Mouse (Mus musculus): ENCODE measurements around the gene Tsen54.

Gene Tsen54

DNA sequence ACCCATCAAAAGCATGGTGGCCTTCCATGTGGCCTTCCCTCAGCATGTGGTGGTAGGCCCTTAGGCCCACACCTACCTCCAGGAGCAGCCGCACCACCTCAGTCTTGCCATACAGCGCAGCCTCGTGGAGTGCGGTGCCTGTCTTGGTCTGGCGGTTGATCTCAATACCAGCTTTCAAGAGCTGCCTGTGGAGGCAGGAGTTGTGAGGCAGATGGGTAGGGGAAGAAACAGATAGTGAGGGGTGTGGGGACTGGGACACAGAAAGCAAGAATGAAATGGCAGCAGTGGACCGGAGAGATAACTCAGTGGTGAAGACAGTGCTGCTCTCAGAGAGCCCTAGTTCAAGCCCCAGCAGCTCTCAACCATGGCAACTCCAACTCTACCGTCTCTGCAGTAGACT is 9.5 kb upstream of the Tsen54 start:
- DNase-seq, result no peak

DNA sequence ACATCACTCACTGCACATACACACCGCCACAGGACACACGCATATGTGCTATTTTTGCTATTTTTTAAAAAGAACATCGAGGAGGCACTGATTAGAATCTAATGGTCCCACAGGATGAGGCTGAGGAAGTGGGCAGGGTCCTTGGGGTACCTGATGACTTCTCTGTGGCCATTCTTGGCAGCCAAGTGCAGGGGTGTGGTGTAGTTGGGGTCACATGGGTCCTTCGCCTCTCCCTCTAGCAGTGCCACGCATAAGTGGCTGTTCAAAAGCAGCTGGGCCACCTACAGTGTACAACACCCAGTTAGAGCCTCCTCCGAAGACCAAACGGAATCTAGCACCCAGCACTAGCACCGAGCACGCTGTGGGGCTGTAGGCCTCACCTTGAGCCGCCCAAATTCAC is 8.4 kb upstream of the Tsen54 start:
- no peak for DNase-seq

DNA sequence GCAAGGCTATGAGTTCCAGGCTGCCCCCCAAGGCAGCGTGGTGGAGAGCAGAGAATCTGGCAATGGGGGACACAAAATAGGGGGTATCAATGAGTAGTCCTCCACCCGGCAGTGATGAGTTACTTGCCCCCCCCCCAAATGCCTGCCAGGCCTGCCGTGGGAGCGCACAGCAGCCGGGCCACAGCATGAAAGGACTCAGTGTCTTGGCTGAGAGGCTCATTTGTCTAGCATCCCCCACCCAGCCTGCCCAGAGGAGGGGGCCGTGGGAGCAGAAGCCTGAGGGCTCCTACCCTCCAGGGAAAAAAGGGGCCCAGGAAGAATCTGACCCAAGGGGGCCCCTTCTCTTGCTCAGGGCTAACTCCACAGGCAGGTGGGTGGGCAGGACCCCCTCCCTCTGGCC is 7.2 kb upstream of the Tsen54 start:
- no peak for DNase-seq

DNA sequence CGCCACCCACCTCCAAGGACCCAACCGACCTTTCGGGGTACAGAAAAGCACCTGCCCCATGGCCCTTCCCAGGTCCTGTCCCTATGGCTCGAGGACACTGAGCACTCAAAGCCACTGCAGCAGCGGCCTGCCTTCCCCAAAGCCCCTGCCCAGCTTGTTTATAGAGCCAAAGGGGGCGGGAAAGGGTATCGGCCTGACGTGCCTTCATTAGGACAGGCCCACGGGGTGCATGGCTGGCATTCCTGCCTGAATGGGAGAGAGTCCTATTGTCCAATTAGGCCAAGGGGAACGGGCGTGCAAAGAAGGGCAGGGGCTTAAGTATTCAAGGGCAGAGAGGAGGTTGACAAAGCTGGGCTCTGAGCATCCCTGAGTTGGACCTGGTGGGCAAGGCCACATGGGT is 6.6 kb upstream of the Tsen54 start:
- DNase-seq, result no peak

DNA sequence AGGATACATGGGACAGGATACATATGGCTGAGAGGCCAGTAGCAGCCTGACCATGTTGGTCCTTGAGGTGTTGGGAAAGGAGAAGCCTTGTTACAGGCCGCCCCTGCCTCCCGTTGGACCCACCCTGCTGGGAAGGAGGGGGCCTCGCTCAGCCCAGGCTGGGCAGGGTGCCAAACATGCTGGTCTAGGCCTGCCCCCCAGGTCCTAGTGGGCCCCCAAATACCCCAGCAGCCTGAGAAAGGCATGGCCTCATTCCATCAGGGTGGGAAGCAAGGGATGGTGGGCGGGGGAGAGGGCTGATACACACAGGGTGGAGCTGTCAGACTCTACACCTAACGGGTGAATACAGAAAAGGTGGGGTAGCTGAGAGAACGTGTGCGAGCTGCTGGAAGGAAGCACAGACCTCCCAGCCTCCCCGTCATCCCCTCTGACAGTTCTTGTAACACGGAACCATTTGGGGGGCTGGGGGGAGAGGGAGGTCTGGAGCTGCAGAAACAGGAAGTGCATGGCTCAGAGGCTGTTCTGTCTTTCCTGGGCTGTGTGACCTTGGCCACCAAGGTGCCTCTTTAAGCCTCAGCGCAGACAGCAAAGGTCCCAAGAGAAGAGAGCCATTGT is 5.7 kb upstream of the Tsen54 start:
- no peak for DNase-seq

DNA sequence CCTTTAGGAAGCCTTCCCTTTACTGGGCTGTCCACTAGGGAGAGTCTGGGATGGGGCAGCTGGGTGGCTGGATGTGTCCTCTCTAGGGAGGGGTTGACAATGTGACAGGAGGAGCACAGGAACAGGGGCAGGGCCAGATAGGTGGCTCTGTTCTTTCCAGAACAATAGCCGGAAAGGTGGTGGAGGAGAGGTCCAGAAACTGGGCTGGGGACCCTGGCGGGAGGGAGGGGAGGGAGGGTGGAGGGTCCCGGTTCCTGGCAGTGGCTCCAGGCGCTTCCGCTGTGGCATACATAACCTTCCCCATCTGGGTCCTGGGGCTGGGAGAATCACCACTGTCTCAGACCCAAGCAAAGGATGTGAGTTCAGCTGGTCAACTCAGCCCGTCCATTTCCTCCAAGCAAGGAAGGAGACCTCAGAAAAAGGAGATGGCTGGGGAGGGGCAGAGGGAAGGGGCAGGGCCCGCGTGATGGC is 5.2 kb upstream of the Tsen54 start:
- no peak for DNase-seq

DNA sequence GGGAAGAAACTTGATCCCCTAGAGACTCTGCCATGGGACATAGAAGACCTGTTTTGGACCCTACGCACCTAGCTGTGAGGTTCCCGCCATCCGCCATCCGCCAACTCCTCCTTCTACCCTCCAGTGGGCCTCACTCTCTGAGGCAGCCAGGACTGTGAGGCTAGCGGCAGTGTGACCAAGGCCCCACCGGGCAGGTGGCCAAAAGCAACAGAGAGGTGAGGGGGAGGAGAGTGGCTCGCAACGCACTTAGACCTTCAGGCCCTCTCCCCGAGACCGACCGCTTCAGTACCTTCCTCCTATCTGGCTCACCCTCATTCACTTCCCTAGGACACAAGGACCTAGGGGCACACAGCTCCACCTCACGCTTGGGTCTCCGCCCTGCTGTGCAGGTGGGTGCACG is 4.1 kb upstream of the Tsen54 start:
- no peak for DNase-seq

DNA sequence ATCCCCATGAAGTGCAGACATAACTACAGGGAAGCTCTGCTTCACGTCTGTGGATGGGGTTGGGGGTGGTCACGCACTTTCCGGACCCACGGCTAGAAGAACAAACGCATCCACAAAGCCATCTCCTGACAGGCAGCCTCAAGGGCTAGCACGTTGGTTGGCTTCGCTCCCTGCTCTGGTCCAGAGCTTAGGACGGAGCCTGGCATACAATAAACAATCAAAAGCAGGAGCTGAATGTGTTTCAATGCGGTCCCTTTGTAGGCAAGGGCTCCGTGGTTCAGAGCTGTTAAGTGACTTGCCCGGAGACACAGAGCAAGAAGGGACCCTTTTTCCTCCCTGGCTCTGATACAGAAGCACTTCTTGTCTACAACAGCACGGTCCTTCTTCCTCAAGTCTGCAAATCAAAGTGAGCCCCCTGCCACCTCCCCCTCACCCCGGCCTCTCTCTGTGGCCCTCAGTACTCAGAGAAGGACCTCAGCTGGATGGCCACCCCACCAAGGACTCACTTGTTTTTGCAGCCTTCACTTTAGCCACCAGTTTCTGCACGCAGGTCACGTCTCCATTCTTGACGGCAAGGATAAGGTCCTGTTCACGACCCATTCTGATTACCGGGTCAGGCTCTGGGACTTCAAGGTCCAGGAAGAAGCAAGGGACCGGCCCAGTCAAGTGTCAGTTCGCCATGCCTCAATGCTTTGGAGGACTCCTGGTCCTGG is 3.0 kb upstream of the Tsen54 start:
- DNase-seq, result no peak

DNA sequence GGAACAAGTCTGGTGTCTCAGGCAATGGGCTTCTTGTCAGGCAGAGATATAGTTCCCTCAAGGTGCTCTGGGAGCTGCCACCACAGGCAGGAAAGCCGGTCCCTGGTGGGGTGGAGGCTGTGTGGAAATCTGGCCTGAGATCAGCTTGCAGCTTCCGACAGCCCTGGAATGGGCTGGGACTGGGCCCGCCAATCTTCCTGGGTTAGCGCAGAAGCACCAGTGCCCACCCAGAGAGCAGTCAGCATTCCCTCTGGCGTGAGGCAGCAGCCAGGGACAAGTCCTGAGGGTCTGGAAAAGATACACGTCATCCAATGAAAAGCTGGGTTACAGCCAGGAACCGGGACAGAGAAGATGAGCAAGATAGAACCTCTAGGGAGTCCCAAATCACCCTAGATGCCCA is 2.4 kb upstream of the Tsen54 start:
- no peak for DNase-seq

DNA sequence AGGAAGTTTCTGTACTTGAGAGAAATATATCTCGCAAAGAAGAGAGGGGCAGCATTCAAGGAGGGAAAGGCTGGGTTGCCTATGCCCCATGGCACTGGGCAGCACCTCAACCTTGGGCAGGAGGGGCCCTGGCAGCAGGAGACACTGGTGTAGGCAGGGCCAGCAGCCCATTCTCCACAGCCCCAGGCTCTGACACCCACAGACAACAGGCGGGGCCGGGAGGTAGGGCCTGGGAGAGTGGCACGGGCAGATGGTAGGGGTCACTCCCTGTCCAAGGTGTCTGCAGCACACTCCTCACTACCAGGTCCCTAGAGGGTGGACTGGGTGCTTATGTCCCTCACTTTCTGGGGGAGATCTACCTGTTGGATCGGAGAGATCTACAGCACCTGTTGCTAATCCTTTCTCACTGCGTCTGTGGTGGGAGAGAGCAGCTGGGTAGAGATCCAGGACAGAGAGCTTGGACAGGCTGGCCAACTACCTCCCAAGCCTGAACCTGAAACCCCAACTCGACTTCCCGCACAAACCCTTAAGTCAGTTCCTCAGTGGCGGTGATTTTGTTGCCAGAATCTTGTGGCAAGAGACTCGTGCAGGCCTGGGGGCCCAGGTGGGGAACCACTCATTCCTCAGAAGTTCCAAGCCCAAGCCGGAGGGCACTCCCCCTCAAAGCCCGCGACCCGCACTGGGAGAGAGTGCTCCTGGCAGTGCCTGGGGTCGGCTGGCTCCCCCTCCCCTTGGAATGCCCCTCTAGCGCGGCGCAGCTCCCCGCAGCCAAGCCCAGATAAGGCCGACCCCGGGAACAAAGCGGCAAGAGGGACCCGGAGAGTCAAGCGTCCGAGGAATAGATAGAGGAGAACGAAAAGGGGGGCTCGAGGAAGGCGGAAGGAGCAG is 1.7 kb upstream of the Tsen54 start:
- peak in 1 of 2 experiments; percentile 44 for DNase-seq

DNA sequence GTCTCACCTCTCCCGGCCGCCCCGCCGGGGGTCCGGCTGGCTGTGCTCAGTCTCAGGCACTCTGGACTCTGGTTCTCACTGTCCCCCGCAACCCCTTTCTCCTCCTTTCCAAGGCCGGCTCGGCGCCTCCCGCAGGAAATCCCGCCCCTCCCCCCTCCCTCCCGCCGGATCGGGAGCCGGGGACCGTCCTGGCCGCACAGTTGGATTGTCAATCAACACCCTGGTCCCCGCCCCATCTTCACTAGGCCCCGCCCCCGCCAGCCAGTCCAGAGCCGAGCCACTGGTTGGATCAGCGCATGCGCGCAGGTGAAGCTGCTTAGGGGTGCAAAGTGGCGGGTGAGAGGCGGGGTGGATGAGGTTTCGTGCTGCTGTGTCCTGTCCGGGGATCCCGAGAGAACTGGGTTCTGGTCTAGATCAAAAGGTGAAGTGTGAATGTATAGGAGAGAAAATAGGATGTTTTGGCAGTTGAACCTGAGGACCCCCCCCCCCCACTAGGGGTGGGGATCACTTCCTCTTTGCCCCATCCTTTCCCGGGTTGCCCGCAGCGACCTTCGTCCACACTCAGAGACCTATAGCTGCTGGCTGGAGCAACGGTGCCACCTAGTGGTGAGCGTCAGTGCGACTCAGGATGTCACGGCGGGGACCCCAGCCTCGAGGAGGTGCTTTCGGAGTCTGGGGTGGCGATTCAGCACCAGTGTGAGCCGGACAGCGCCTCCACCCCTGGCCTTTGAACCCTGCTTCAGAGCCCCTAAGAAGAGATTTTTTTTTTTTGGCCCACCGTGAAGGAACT is 822 bp upstream of the Tsen54 start, which contains the start of gene Caskin2:
Gene Caskin2 (minus strand): TSS at position 133 of the 790 bp plus-strand sequence.
- DNase-seq, result peak; percentile 96

DNA sequence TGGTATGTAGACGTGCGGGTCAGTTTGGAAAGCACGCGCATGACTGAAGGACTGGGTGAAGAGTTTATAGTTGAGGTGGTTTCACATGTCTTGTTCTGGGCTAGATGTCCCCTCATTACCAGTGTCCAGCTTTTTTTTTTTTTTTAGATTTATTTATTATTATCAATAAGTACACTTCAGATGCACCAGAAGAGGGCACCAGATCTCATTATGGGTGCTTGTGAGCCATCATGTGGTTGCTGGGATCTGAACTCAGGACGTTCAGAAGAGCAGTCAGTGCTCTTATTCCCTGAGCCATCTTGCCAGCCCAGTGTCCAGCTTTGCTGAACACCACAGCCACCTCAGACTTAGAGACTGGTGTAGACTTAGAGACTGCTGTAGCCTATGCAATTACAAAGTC is 2.8 kb downstream of the Tsen54 start:
- DNase-seq, result no peak

DNA sequence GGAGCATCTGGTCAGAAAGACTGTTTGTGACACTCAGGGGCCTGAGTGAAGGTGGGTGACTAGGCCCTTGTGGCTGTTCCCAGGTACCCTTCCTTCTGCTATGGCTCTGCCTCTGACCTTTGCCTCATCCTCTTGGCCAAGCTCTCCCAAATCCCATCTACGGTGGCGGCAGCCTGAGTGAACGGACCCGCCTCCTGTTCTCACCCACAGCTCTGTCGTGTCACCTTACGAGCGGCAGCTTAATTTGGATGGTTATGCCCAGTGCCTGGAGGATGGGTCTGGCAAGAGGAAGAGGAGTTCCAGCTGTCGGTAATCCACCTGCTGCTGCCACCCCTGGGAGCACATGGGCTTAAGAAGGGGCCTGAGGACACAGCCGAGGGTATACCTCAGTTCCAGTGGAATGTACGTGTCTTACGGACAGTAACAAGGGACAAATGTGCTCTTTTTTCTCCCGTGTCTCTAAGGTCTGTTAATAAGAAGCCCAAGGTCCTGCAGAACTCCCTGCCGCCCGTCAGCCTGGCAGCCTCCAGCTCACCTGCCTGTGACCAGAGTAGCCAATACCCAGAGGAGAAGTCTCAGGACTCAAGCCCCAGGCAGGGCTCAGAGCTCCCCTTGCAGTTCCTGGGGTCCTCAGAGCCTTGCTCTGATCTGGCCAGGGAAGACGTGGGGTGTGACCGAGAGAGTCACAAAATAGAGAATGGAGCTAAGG is 5.5 kb downstream of the Tsen54 start:
- DNase-seq, result no peak

DNA sequence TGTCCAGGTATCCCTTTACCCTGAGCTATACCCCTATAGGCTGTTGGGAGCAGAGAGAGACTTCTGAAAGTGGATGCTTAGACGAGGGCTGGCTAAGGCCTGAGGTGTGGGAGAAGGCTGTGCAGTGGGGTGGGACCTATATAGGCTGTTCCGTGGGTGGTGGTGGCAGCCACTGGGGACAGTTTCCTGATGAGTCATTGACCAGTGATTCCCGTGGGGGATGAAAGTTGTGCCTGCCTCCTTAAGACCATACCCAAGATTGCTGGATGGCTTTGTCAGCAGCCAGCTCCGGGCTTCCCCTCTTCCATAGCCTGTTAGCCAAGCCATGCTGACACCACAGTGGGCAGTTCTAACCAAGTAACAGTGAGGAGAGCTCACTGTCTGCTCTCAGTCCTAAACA is 6.5 kb downstream of the Tsen54 start:
- no peak for DNase-seq

DNA sequence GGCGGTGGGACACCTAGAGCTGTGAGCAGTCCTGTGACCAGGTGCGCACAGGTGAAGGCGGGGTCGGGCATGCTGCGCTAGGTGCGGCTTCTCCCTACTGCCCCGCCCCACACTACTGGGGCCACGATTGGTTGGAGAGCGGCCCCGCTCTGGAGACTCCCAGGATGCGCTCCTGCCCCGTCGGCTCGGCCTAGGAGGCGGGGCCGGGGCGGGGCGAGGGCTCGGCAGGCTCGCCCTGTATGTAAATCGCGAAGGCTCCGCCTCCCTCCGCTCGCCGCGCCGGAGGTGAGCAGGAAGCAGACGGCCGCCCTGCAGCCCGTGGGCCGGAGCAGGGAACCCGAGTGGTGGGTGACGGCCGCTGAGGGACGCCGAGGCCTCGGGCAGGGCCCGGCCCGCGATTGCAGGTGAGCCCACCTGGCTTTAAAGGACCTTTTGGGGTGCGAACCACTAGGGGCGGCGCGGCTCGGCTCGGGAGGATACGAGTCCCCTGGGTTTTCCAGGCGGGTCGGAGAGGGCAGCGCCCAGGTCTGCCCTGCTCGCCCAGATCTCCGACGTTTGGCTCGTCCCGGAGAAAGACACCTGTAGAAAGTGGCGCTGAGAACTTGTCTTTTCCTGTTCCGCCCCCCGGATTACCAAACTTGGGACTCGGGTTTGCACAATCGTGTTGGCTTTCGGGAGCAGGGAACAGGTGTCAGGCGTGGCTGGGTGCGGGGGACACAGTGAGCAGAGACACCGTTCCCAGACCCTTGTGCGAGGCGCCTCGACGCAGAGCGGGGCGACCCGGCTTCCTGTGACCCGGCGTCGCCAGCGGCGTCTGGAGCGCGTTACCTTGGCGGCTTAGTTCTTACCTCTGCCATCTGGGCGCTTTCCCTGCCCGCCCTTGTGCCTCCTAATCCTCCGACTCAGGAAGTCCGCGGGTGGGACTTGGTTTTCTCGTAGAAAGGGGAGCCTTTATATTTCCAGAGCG is 9.5 kb downstream of the Tsen54 start, which contains the start of gene Llgl2:
Gene Llgl2 (plus strand): TSS at position 276 of the 967 bp plus-strand sequence.
- peak; percentile 76 to 77 for DNase-seq

DNA sequence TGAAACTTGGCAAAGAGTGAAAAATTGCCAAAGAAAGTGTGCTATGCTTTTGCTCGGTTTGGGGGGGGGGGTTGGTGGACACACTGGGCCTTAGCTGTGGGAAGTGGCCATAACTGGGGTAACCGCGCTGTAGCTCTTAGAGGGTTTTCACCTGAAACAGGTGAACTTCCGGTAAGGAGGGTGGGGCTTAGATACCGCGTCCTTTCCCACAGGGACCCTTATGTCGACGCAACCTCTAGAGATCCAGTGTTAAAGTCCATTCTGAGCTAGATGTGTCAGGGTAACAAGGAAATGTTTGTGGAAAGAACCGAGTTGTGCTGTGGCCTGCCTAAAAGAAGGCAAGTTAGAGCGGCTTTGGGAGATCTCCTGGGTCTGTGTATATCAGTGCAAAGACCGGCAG is 10.3 kb downstream of the Tsen54 start:
- DNase-seq, result no peak

DNA sequence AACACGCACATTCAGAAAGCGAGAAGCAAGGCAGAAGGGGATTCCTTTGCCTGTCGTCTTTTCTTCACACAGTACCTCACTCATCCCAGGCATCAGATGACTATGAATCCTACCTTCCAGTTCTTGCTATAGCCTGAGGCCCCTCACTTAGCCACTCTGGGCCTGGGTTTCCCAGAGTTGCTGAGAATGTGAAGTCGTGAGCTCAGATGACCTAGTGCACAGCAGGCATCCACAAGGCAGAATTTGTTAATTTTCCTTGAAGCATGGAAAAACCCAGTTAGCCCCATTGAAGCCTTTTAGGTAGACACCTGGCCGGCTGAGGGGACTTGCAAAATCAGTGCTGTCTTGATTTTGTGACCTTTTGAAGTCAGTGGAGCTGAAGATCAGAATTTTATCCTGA is 12.0 kb downstream of the Tsen54 start:
- DNase-seq, result no peak

DNA sequence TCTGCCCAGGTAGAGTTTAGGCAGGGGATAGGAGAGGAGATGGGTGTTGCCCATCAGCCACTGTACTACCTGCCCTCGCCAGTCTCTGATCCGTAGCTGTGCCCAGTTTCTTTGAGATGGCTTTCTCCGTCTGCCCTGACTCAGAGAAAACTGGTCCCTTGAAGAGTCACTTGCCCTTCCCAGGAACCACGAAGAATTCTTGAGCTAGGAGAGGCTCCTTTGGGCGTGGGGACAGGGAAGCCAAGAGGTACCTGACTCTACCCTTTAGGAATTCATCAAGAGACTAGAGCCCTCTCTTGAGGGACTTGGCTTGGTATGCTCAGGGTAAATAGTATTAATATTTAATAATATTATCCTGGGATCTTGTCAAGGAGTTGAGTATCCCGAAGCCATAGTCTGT is 13.1 kb downstream of the Tsen54 start:
- DNase-seq, result no peak

DNA sequence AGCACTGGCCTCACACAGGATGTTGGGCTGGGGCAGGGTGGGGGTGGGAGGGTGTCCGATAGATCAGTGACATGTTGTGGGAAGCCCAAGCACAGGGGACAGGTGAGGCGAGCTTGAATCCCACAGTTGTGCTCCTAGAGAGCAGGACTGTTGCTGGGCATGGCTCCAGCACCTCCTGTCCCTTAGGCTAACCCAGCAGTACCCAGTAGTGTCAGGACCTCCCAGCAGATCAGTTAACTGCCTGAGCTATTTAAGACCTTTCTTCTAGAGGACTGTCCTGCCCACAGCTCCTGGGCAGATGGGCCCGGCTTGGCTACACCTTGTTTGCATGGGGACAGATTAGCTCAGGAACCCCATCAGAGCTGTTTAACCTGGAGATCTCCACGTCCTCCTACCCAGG is 14.5 kb downstream of the Tsen54 start:
- no peak for DNase-seq

DNA sequence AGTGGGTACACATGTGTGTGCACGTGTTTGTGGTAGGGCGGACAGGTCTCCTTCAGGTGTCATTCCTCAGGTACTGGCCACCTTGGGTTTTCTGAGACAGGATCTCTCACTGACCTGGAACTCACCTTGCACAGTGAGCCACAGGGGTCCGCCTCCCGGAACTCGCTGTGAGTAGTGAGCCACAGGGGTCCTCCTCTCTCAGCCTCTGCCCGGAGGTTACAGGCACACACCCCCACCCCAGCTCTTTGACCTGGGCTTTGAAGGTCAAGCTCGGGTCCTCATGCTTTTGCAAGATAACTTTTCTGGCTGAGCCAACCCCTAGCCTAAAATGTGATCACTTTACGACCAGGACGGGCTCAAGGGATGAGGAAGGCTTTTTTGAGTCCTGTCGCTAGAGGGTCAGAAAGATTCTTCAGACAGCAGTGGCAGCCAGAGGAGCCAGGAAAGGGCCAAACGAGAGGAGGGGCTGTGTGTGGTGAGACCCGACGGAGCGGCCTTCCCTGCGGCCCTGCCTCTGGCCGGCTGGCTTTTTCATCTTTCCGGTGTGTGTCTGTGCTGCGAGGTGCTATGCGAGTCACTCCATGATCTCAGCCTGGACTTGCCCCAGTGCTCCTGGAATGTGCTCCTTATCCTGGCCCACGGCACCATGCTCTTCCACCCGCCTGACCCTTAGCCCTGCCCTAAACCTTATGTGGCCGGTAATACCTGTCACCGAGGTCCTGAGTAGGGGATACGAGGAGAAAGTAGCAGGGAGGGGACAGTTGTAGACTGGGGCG is 16.2 kb downstream of the Tsen54 start:
- no peak for DNase-seq

Data from cerebellum, postnatal 14 days (tissue).